9 mouse cellular contexts compared by ENCODE assay signal in genomic region chr11:20691000-20691399, GRCm38 (mm10). TPM values are rescaled to one million over a fixed set of nuclear protein-coding genes. Genes with fewer than 3 reads are reported as not detected.
DNase-seq lines count a peak whose midpoint lies in the region; ATAC-seq and TF ChIP-seq lines count a peak whose summit lies in the region.
"Had no signal": no experiment of that assay in that cellular context is flagged by ENCODE, and none has a peak within 500 bp of the region (broad histone marks: within the 10 kb centered on the region; RNA-seq: fewer than 3 reads in every experiment).

No protein-coding gene starts in this region.

- peak; percentile 85 for ATAC-seq in erythroblast, adult 5-6 weeks (replicated peaks; ENCODE audit: low FRiP score, poor library complexity, severe bottlenecking)
- peak; percentile 55; the same call in 1 of the 2 replicates for ATAC-seq in heart, postnatal 0 days (ENCODE audit: insufficient read depth, low read depth)
- ATAC-seq in liver, embryonic 12.5 days, result 0 out of 2 replicates have a peak, but pooled peaks have one; percentile 32
- peak; percentile 78 for ATAC-seq in neural tube, embryonic 12.5 days (ENCODE audit: low FRiP score, low read depth)
- ATAC-seq in stomach, postnatal 0 days (ENCODE audit: low FRiP score, low TSS enrichment), result peak; percentile 66; the same call in 1 of the 2 replicates

- TF ChIP-seq EP300 in heart, postnatal 0 days (IDR thresholded peaks at IDR 0.05; ENCODE audit: low read depth), result no peak
- TF ChIP-seq EP300 in stomach, postnatal 0 days (optimal IDR thresholded peaks at IDR 0.05), result no peak

- no peaks in the 10 kb centered on the region for H3K9me3 ChIP-seq in heart, postnatal 0 days (replicated peaks; ENCODE audit: control insufficient read depth, low read length)
- no peaks in the 10 kb centered on the region for H3K9me3 ChIP-seq in liver, embryonic 12.5 days (replicated peaks)
- no peaks in the 10 kb centered on the region for H3K9me3 ChIP-seq in neural tube, embryonic 12.5 days
- H3K9me3 ChIP-seq in stomach, postnatal 0 days (ENCODE audit: control insufficient read depth, low read length), result no peaks in the 10 kb centered on the region
- H3K9me3 ChIP-seq: embryonic facial prominence, embryonic 15.5 days had no signal

- no peak overlapping the region for H3K9ac ChIP-seq in heart, postnatal 0 days (replicated peaks; ENCODE audit: low read depth, low read length)
- no peak overlapping the region for H3K9ac ChIP-seq in liver, embryonic 12.5 days
- no peak overlapping the region for H3K9ac ChIP-seq in neural tube, embryonic 12.5 days
- no peak overlapping the region for H3K9ac ChIP-seq in stomach, postnatal 0 days (ENCODE audit: low read length)
- H3K9ac ChIP-seq: embryonic facial prominence, embryonic 15.5 days had no signal

- 5% methylated on average over 4 of the region's 4 CpGs for WGBS in heart, postnatal 0 days
- WGBS in liver, embryonic 12.5 days (ENCODE audit: insufficient replicate concordance), result 13% methylated on average over 4 of the region's 4 CpGs
- WGBS in neural tube, embryonic 12.5 days, result 3% methylated on average over 4 of the region's 4 CpGs
- WGBS in stomach, postnatal 0 days, result 8% methylated on average over 4 of the region's 4 CpGs

- no peak overlapping the region for H3K4me2 ChIP-seq in heart, postnatal 0 days (ENCODE audit: low read depth, low read length)
- no peak overlapping the region for H3K4me2 ChIP-seq in liver, embryonic 12.5 days
- no peak overlapping the region for H3K4me2 ChIP-seq in neural tube, embryonic 12.5 days (replicated peaks)
- H3K4me2 ChIP-seq in stomach, postnatal 0 days (replicated peaks; ENCODE audit: low read depth), result no peak overlapping the region
- H3K4me2 ChIP-seq: embryonic facial prominence, embryonic 15.5 days had no signal

- no peak overlapping the region for H3K4me3 ChIP-seq in bone marrow macrophage, adult 2 months (ENCODE audit: insufficient read depth, low read length)
- H3K4me3 ChIP-seq in heart, postnatal 0 days (ENCODE audit: low read depth, low read length), result no peak overlapping the region
- no peak overlapping the region for H3K4me3 ChIP-seq in liver, embryonic 12.5 days
- H3K4me3 ChIP-seq in neural tube, embryonic 12.5 days, result no peak overlapping the region
- H3K4me3 ChIP-seq in stomach, postnatal 0 days (ENCODE audit: low read depth, low read length), result no peak overlapping the region
- H3K4me3 ChIP-seq: embryonic facial prominence, embryonic 15.5 days had no signal

- TF ChIP-seq CTCF in bone marrow macrophage, adult 2 months (IDR thresholded peaks at IDR 0.05; ENCODE audit: low read depth, low read length), result peak; percentile 46; the same call in 1 of the 2 replicates
- peak; percentile 90 for TF ChIP-seq CTCF in heart, postnatal 0 days (IDR thresholded peaks at IDR 0.05; ENCODE audit: low read depth)
- TF ChIP-seq CTCF in stomach, postnatal 0 days (IDR thresholded peaks at IDR 0.05; ENCODE audit: low read depth), result peak; percentile 93

- no peak overlapping the region for H3K27ac ChIP-seq in bone marrow macrophage, adult 2 months (ENCODE audit: insufficient read depth, low read depth, low read length)
- H3K27ac ChIP-seq in heart, postnatal 0 days (ENCODE audit: low read depth), result no peak overlapping the region
- H3K27ac ChIP-seq in liver, embryonic 12.5 days, result no peak overlapping the region
- no peak overlapping the region for H3K27ac ChIP-seq in neural tube, embryonic 12.5 days
- H3K27ac ChIP-seq in stomach, postnatal 0 days (replicated peaks), result no peak overlapping the region
- H3K27ac ChIP-seq: embryonic facial prominence, embryonic 15.5 days had no signal

- peak; percentile 87 for DNase-seq in CD4-positive, CD25-positive, alpha-beta regulatory T cell, adult 2 months (ENCODE audit: low read depth, low spot score)
- peak; percentile 79 for DNase-seq in heart, postnatal 0 days (ENCODE audit: low spot score)
- peak; percentile 73 for DNase-seq in kidney, postnatal 14 days
- peak; percentile 70 for DNase-seq in stomach, postnatal 0 days (ENCODE audit: low spot score)

- no peaks in the 10 kb centered on the region for H3K4me1 ChIP-seq in bone marrow macrophage, adult 2 months (ENCODE audit: control insufficient read depth, insufficient read depth, low read length)
- H3K4me1 ChIP-seq in heart, postnatal 0 days (ENCODE audit: control insufficient read depth, insufficient read depth), result no peaks in the 10 kb centered on the region
- no peaks in the 10 kb centered on the region for H3K4me1 ChIP-seq in liver, embryonic 12.5 days
- no peaks in the 10 kb centered on the region for H3K4me1 ChIP-seq in neural tube, embryonic 12.5 days
- H3K4me1 ChIP-seq in stomach, postnatal 0 days (replicated peaks; ENCODE audit: control insufficient read depth, insufficient read depth), result no peaks in the 10 kb centered on the region
- H3K4me1 ChIP-seq: embryonic facial prominence, embryonic 15.5 days had no signal

- H3K36me3 ChIP-seq in heart, postnatal 0 days (replicated peaks; ENCODE audit: control insufficient read depth, insufficient read depth, low read length), result peaks cover 12% of the 10 kb centered on the region
- peaks cover 43% of the 10 kb centered on the region for H3K36me3 ChIP-seq in liver, embryonic 12.5 days
- H3K36me3 ChIP-seq in neural tube, embryonic 12.5 days, result peaks cover 7% of the 10 kb centered on the region
- H3K36me3 ChIP-seq in stomach, postnatal 0 days (ENCODE audit: control insufficient read depth, insufficient read depth, low read length), result peaks cover 6% of the 10 kb centered on the region; the same call in 1 of the 2 replicates

- H3K27me3 ChIP-seq in heart, postnatal 0 days (ENCODE audit: control insufficient read depth, insufficient read depth, low read length), result no peaks in the 10 kb centered on the region
- no peaks in the 10 kb centered on the region for H3K27me3 ChIP-seq in liver, embryonic 12.5 days (replicated peaks)
- H3K27me3 ChIP-seq in neural tube, embryonic 12.5 days (replicated peaks), result no peaks in the 10 kb centered on the region
- no peaks in the 10 kb centered on the region for H3K27me3 ChIP-seq in stomach, postnatal 0 days (ENCODE audit: control insufficient read depth, insufficient read depth, low read length)
- H3K27me3 ChIP-seq: embryonic facial prominence, embryonic 15.5 days had no signal

- no peak for TF ChIP-seq POLR2A in bone marrow macrophage, adult 2 months (IDR thresholded peaks at IDR 0.05; ENCODE audit: borderline replicate concordance, low read depth, low read length)

RNA-seq across cellular contexts. Expression of gene Aftph, which starts 50.4 kb away (rescaled TPM):
- polyA plus RNA-seq in bone marrow macrophage, adult 2 months (2012; ENCODE audit: insufficient read depth, insufficient read length, missing spikeins), result 95.8 and 117 TPM in 2 replicates
- total RNA-seq in erythroblast, adult 5-6 weeks (2015; ENCODE audit: low replicate concordance), result 55.6 and 113 TPM in 2 replicates
- 60.3 and 67.9 TPM in 2 replicates for total RNA-seq in erythroblast, adult 5-6 weeks (2017; ENCODE audit: low replicate concordance)
- 17.0 and 21.7 TPM in 2 replicates for total RNA-seq in heart, postnatal 0 days (2014; rRNA removed; ENCODE audit: low replicate concordance)
- polyA plus RNA-seq in heart, postnatal 0 days (2015; fragmentation: Nextera tagmentation; extraction: Ambion mirVana), result 7.5 and 7.8 TPM in 2 replicates
- 17.2 and 17.4 TPM in 2 replicates for polyA plus RNA-seq in liver, embryonic 12.5 days (2016; fragmentation: Nextera tagmentation; extraction: Ambion mirVana)
- polyA plus RNA-seq in neural tube, embryonic 12.5 days (2016; fragmentation: Nextera tagmentation; extraction: Ambion mirVana), result 34.0 and 35.0 TPM in 2 replicates
- polyA plus RNA-seq in stomach, postnatal 0 days (2015; fragmentation: Nextera tagmentation; extraction: Ambion mirVana), result 14.8 and 15.3 TPM in 2 replicates

Comparison
In these comparisons a context has a peak if more than half of its experiments do, and no peak if none do; other contexts are left out.
1. ATAC-seq: peak in every context shown above with its lines; median percentile 85 in erythroblast, adult 5-6 weeks; 78 in neural tube, embryonic 12.5 days; 66 in stomach, postnatal 0 days; 55 in heart, postnatal 0 days; 32 in liver, embryonic 12.5 days.